26 mouse cellular contexts compared by ENCODE assay signal in the genomic region with DNA sequence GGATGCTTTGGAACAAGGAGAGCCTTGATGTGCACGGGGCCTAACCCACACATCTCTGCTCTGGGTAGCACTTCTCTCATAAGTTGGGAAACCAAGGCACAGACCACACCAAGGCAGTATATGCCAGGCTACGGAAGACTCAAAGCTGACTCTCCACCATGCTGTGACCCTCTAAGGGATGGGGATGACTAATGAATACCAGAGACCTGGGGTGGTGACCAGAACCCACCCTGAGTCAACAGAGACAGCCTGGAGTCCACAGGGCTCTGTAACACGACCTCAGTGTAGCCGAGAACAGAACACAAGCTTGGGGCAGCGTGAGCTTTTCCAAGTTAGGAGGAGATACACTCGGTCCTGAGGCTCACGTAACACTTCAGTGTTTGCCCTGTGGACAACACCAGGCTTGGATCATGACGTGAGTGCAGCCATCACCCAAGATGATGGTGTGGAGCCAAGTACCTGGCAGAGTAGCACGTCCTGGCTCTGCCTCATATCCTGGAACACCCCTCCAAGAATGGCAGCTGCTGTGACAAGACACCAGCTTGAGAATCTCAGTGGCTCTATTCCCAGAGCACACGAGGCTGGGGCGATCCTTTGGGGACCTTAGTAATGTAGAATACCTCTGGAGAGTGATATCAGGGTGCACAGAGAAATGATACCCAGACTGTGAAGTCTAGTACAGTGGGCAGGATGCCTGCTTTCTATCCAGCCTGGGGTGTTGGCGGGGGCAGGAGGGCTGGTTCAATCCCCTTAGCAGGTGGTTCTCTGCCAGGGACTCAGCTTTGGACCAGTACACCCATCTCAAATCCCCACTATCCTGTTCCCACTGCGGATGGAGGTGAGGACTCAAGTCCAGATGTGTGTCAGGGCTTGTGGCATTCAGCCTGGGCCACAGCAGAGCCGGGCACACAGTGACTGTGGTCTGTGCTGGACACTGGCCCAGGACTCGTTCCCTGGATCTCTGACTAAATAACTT. TPM values are rescaled to one million over a fixed set of nuclear protein-coding genes. Genes with fewer than 3 reads are reported as not detected.
DNase-seq lines count a peak whose midpoint lies in the region; ATAC-seq and TF ChIP-seq lines count a peak whose summit lies in the region.
"Had no signal": no experiment of that assay in that cellular context is flagged by ENCODE, and none has a peak within 500 bp of the region (broad histone marks: within the 10 kb centered on the region; RNA-seq: fewer than 3 reads in every experiment).

No protein-coding gene starts in this region.

- H3K27me3 ChIP-seq in stomach, postnatal 0 days (ENCODE audit: control insufficient read depth, insufficient read depth, low read length), result no peaks in the 10 kb centered on the region
- H3K27me3 ChIP-seq: embryonic facial prominence, embryonic 13.5 days; heart, embryonic 12.5 days; limb, embryonic 12.5 days; megakaryocyte, embryonic 14.5 days; Patski had no signal

- no peak for TF ChIP-seq EP300 in stomach, postnatal 0 days (optimal IDR thresholded peaks at IDR 0.05)

- no peaks in the 10 kb centered on the region for H3K4me1 ChIP-seq in stomach, postnatal 0 days (replicated peaks; ENCODE audit: control insufficient read depth, insufficient read depth)
- H3K4me1 ChIP-seq: embryonic facial prominence, embryonic 13.5 days; limb, embryonic 12.5 days had no signal

- H3K4me3 ChIP-seq in left cerebral cortex, adult 2 months, result no peak overlapping the region
- no peak overlapping the region for H3K4me3 ChIP-seq in stomach, postnatal 0 days (ENCODE audit: low read depth, low read length)
- H3K4me3 ChIP-seq: embryonic facial prominence, embryonic 13.5 days; heart, embryonic 12.5 days; limb, embryonic 12.5 days; megakaryocyte, embryonic 14.5 days had no signal

- intact Hi-C loops in left cerebral cortex, postnatal 4 days (cut with DNase I), result no loop called here
- intact Hi-C loops in left cerebral cortex, adult 2 months (cut with DNase I), result no loop called here
- intact Hi-C loops in gastrocnemius, postnatal 14 days (cut with DNase I; ENCODE audit: low total_unique reads), result no loop called here

- DNase-seq in cerebellum, adult 9-11 months, result peak; percentile 45
- DNase-seq in left cerebral cortex, postnatal 4 days, result peak; percentile 58
- DNase-seq in left cerebral cortex, adult 2 months (ENCODE audit: extremely low spot score in 1 of 2, low spot score in 2 of 2), result no peak
- peak; percentile 53 for DNase-seq in gastrocnemius, postnatal 14 days
- no peak for DNase-seq in stomach, postnatal 0 days (ENCODE audit: low spot score)
- DNase-seq in ovary, postnatal 10 days (ENCODE audit: low spot score), result no peak
- DNase-seq: heart, postnatal 4 days; kidney, adult 11 months; lung, postnatal 10 days; thymus, postnatal 4 days had no signal

- no peak for TF ChIP-seq CTCF in left cerebral cortex, adult 2 months (IDR thresholded peaks at IDR 0.05)
- TF ChIP-seq CTCF in stomach, postnatal 0 days (IDR thresholded peaks at IDR 0.05; ENCODE audit: low read depth), result no peak

- H3K4me2 ChIP-seq in stomach, postnatal 0 days (replicated peaks; ENCODE audit: low read depth), result no peak overlapping the region
- H3K4me2 ChIP-seq: embryonic facial prominence, embryonic 13.5 days; heart, embryonic 12.5 days; limb, embryonic 12.5 days had no signal

- 65% methylated on average over 15 of the region's 15 CpGs for WGBS in stomach, postnatal 0 days

- H3K36me3 ChIP-seq in stomach, postnatal 0 days (ENCODE audit: control insufficient read depth, insufficient read depth, low read length), result peaks cover 12% of the 10 kb centered on the region

- H3K9ac ChIP-seq in stomach, postnatal 0 days (ENCODE audit: low read length), result no peak overlapping the region
- H3K9ac ChIP-seq: embryonic facial prominence, embryonic 13.5 days; heart, embryonic 12.5 days; limb, embryonic 12.5 days; liver, embryonic 14.5 days had no signal

- H3K27ac ChIP-seq in left cerebral cortex, adult 2 months, result no peak overlapping the region
- H3K27ac ChIP-seq in stomach, postnatal 0 days (replicated peaks), result no peak overlapping the region
- H3K27ac ChIP-seq: embryonic facial prominence, embryonic 13.5 days; hindbrain, postnatal 0 days; kidney, postnatal 0 days; limb, embryonic 12.5 days; liver, embryonic 14.5 days had no signal

- no peaks in the 10 kb centered on the region for H3K9me3 ChIP-seq in stomach, postnatal 0 days (ENCODE audit: control insufficient read depth, low read length)
- H3K9me3 ChIP-seq: embryonic facial prominence, embryonic 13.5 days; heart, embryonic 12.5 days; limb, embryonic 12.5 days; megakaryocyte, embryonic 14.5 days had no signal

- ATAC-seq in cerebellum, adult (ENCODE audit: insufficient number of reproducible peaks, low FRiP score, low TSS enrichment), result no peak
- ATAC-seq in stomach, postnatal 0 days (ENCODE audit: low FRiP score, low TSS enrichment), result peak; percentile 71
- ATAC-seq in granulocyte monocyte progenitor cell, adult 5-6 weeks (replicated peaks; ENCODE audit: poor library complexity, severe bottlenecking), result no peak
- ATAC-seq: activated CD4-positive, CD25-positive, alpha-beta regulatory T cell, adult 4 months; hindbrain, postnatal 0 days; midbrain, embryonic 16.5 days had no signal

RNA-seq across cellular contexts. Expression of a gene that starts 17.4 kb away (rescaled TPM):
- 100 to 1,000 TPM; 150 to 153 TPM for total RNA-seq in left cerebral cortex, postnatal 4 days (2021)
- total RNA-seq in left cerebral cortex, adult 2 months (2021), result 10 to 100 TPM; 61.5 to 63.2 TPM
- 1 to 10 TPM; 4.2 to 5.7 TPM for total RNA-seq in gastrocnemius, postnatal 14 days (2021)
- polyA plus RNA-seq in stomach, postnatal 0 days (2015; fragmentation: Nextera tagmentation; extraction: Ambion mirVana), result 8.9 and 9.3 TPM in 2 replicates
- total RNA-seq in granulocyte monocyte progenitor cell, adult 5-6 weeks (2014; fragmentation: Nextera tagmentation), result 63.5 and 63.6 TPM in 2 replicates
- 22.8 and 29.4 TPM in 2 replicates for total RNA-seq in granulocyte monocyte progenitor cell, adult 5-6 weeks (2017)

RNA-seq across cellular contexts. Expression of a gene that starts 54.6 kb away (rescaled TPM):
- total RNA-seq in left cerebral cortex, postnatal 4 days (2021), result under 1 TPM in 1 of 2 experiments, not detected in 1; 0.48 TPM
- total RNA-seq in left cerebral cortex, adult 2 months (2021), result not detected
- not detected for total RNA-seq in gastrocnemius, postnatal 14 days (2021)
- 0.12 and 0.30 TPM in 2 replicates for polyA plus RNA-seq in stomach, postnatal 0 days (2015; fragmentation: Nextera tagmentation; extraction: Ambion mirVana)
- total RNA-seq in granulocyte monocyte progenitor cell, adult 5-6 weeks (2014; fragmentation: Nextera tagmentation), result not detected in 2 replicates
- not detected in 2 replicates for total RNA-seq in granulocyte monocyte progenitor cell, adult 5-6 weeks (2017)
- total RNA-seq: adrenal gland, postnatal 36 days; heart, postnatal 4 days had no signal
- polyA plus RNA-seq: C2C12; embryonic facial prominence, embryonic 13.5 days; gonadal fat pad, adult 2 months; heart, embryonic 12.5 days; neural tube, embryonic 11.5 days; Patski had no signal

RNA-seq across cellular contexts. Expression of a gene that starts 59.5 kb away (rescaled TPM):
- 10 to 100 TPM; 30.2 to 30.7 TPM for total RNA-seq in left cerebral cortex, postnatal 4 days (2021)
- total RNA-seq in left cerebral cortex, adult 2 months (2021), result 10 to 100 TPM; 31.4 to 62.5 TPM
- 1 to 10 TPM; 8.3 to 8.4 TPM for total RNA-seq in gastrocnemius, postnatal 14 days (2021)
- 9.0 and 10.0 TPM in 2 replicates for polyA plus RNA-seq in stomach, postnatal 0 days (2015; fragmentation: Nextera tagmentation; extraction: Ambion mirVana)
- 12.9 and 16.4 TPM in 2 replicates for total RNA-seq in granulocyte monocyte progenitor cell, adult 5-6 weeks (2014; fragmentation: Nextera tagmentation)
- 19.3 and 31.1 TPM in 2 replicates for total RNA-seq in granulocyte monocyte progenitor cell, adult 5-6 weeks (2017)

Comparison
In these comparisons a context has a peak if more than half of its experiments do, and no peak if none do; other contexts are left out.
1. DNase-seq: peak in cerebellum, adult 9-11 months (single experiment), left cerebral cortex, postnatal 4 days (single experiment) and gastrocnemius, postnatal 14 days (single experiment); none in left cerebral cortex, adult 2 months (0 of 2), stomach, postnatal 0 days (single experiment) and ovary, postnatal 10 days (single experiment).